Mouse (Mus musculus): Measurements from ENCODE around the gene Msh2.
"Not testable (repeated sequence)": the region's sequence is repeated elsewhere in the genome, so short reads cannot be mapped to it uniquely, and the experiment has no call there.

Msh2 gene

GRCm38 (mm10) chr17:87671890-87672660, at the start of gene Msh2:
Gene Msh2 (plus strand): TSS chr17:87672330.
- peak; percentile 95 to 98 for DNase-seq (ENCODE audit: low spot score in 2 of 2)

- DNase-seq (ENCODE audit: low spot score in 2 of 2) = no peak
Observed at GRCm38 (mm10) chr17:87625510-87626086, 46.5 kb upstream of the Msh2 start.

- DNase-seq (ENCODE audit: low spot score in 2 of 2) = no peak
Observed at GRCm38 (mm10) chr17:87628144-87628543, 44.0 kb upstream of the Msh2 start.

- DNase-seq (ENCODE audit: low spot score in 2 of 2) = no peak
Observed at GRCm38 (mm10) chr17:87628706-87629105, 43.4 kb upstream of the Msh2 start.

DNA sequence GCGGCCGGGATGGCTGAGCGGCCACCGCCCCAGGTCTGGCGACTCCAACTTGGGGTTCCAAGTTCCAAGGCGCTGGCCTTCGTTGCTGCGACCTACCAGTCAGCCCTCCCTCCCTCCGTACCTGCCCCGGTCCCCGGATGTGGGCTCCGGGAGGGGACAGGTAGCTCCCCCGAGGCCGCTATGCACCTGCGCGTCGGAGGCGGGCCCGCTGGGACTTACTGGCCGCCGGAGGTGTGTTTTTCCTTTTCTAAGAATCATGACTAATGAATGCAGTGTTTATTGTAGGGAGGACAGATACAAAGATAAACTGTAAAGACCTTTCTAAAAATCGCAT, 35.1 kb upstream of the Msh2 start:
- DNase-seq (ENCODE audit: low spot score in 2 of 2) = no peak

DNA sequence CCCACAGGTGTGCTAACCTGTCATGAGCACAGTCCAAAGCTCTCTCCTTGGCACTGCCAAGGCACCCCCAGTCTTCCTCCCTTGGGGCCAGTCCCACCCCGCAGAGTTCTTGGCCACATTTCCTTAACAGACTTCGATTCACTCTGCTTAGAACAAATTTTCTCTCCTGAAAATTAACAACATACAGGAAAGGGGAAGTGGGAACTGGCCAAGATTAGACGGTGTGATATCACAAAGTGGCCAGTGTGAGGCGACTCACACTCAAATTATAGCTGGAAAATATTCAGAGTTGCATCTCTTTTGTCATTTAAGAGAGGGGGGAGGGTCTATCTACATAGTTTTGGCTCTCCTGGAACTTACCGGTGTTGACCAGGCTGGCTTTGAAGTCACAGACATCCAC, 32.9 kb upstream of the Msh2 start:
- no peak for DNase-seq (ENCODE audit: low spot score in 2 of 2)

GRCm38 (mm10) chr17:87640272-87640671, 31.9 kb upstream of the Msh2 start:
- DNase-seq (ENCODE audit: low spot score in 2 of 2) = no peak

DNA sequence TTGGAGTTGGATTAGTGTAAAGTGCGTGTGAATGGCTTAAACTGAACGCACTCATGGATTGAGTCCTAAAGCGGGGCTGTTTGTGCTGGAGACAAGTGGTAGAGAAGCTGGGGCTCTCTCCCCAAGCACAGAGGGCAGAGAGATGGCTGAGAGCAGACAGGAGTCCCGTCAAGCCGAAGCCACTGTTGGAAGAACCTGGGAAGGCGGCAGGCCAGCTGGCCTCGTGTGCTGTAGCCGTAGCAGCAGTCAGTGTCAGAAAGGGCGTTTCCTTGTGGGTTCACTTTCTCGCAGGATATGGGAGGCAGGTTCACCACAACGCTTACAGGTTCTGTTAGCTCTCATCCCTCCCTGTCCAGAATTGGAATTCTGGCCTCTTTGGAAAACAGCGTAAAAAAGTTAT, 31.1 kb upstream of the Msh2 start:
- DNase-seq (ENCODE audit: low spot score in 2 of 2) = no peak

DNA sequence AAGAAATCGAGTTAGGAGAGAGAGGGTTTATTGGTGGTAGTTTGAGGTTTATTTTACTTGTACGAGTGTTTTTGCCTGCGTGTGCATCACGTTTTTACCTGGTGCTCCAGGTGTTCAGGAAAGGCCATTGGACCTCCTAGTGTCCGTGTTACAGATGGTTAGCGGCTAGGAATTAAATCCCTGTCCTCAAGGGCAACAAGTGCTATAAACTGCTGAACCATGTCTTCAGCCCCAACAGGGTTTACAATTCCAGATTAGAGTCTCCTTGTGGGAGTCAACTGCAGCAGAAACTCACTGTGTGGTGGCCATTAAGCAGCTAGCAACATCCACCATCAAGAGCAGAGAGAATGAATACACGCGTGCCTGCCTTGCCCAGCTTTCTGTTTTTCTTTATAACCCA, 29.4 kb upstream of the Msh2 start:
- no peak for DNase-seq (ENCODE audit: low spot score in 2 of 2)

GRCm38 (mm10) chr17:87655616-87656015, 16.5 kb upstream of the Msh2 start:
- DNase-seq (ENCODE audit: low spot score in 2 of 2) = not testable (repeated sequence)

DNA sequence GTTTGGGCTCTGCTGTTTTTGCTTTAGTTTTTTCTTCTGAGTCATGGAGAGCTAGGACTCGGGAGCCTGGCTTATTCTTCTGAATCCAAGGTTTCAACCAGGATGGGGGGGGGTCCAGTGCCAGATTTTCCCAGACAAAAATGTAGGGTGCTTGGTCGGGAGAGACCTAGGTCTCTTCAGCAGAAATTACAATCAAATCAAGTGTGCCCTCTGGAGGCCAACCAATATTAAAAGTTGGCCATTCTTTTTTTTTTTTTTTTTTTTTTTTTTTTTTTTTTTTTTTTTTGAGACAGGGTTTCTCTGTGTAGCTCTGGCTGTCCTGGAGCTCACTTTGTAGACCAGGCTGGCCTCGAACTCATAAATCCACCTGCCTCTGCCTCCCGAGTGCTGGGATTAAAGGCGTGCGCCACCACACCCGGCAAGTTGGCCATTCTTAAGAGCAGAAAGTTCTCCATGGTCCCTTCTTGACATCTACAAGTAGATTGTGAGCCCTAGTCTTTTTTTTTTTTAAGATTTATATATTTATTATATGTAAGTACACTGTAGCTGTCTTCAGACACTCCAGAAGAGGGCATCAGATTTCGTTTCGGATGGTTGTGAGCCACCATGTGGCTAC, 10.1 kb upstream of the Msh2 start:
- not testable (repeated sequence) for DNase-seq (ENCODE audit: low spot score in 2 of 2)

DNA sequence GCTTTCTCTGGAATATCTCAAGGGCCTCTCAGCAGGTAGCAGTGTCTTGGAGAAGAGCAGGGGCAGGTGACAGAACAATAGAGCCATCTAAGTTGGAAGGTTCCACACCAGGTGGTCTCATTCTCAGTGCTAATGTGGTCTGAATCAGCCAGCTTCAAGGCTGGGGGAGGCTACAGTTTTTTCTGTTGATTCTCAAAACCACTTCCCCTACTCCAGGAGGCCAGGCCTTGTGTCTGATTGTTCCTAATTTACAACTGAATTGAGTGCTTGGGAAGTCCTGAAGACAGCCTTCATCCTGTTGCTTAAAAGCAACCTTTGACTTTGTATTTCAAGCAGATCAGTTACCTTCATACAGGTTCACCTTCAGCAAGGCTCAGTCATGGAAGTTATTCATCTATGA, 7.9 kb upstream of the Msh2 start:
- no peak for DNase-seq (ENCODE audit: low spot score in 2 of 2)

DNA sequence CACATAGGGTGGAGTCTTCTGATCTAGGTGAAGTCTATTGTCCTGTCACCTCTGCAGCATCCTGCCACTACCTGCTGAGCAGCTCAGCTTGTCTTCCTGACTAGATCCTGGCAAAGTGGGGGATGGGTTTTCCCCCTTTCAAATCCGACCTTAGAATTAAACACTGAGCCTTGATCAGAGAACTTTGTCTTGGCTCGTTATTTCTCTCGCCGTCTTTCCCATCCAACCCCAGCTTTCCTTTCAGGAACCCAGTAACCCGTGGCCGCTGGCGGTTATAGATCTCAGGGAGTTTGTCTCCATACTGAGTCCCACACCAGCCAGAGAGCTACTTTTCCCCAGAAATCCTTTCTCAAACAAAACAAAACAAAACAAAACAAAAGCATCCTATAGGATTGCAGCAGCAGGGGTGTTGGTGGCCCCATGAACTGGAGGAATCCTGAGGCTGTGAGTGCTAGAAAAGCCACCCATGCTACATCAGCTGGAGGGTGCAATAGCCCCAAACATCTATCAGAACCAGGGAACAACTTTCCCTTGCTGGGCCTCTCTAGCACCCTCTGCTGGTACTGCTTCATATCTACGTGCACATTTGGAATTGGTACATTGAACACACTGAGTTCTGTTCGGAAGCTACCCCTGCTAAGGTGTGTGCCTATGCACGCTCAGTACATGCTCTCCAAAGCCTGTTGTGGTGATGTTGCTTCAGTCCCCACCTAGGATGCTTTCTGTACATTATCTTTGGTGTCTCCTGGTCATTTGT, 6.9 kb upstream of the Msh2 start:
- peak in 1 of 2 experiments; percentile 44 for DNase-seq (ENCODE audit: low spot score in 2 of 2)

- no peak for DNase-seq (ENCODE audit: low spot score in 2 of 2)
Observed at GRCm38 (mm10) chr17:87672677-87673286, 652 bp downstream of the Msh2 start.

DNA sequence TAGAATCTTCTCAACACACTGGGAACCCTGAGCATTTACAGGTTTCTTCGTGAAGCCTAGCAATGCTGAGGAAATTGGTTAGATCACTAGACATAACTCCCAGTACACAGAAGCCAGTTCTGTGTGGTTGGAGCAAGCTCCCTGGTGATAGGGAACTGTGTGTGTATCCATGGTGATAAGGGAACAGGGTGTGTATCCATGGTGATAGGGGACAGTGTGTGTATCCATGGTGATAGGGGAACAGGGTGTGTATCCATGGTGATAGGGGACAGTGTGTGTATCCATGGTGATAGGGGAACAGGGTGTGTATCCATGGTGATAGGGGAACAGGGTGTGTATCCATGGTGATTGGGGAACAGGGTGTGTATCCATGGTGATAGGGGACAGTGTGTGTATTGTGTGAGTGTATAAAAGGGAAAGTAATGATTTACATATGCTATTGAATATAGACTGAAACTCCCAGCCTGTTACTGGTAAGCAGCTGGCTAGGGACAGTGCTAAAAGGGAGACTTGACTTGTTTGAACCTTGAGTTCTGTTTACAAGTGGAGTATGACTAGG, 4.9 kb downstream of the Msh2 start:
- DNase-seq (ENCODE audit: low spot score in 2 of 2) = not testable (repeated sequence)

DNA sequence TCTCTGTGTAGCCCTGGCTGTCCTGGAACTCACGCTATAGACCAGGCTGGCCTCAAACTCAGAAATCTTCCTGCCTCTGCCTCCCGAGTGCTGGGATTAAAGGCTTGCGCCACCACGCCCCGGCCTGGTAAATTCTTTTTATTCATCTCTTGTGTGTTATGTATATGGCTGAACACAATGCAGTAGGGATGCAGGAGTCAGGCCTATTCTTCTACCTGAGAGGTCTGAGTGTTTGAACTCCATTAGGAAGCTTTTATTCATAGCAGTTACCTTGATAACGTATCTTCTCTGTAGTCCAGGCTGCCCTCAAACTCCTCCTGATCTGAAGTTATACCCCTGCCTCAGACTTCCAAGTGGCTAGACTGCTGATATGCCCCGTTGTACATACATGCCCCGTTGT, 5.5 kb downstream of the Msh2 start:
- no peak for DNase-seq (ENCODE audit: low spot score in 2 of 2)

- DNase-seq (ENCODE audit: low spot score in 2 of 2) = no peak
Observed at GRCm38 (mm10) chr17:87689217-87689616, 17.1 kb downstream of the Msh2 start.

GRCm38 (mm10) chr17:87691958-87692357, 19.8 kb downstream of the Msh2 start:
- DNase-seq (ENCODE audit: low spot score in 2 of 2) = peak; percentile 32 to 60

DNA sequence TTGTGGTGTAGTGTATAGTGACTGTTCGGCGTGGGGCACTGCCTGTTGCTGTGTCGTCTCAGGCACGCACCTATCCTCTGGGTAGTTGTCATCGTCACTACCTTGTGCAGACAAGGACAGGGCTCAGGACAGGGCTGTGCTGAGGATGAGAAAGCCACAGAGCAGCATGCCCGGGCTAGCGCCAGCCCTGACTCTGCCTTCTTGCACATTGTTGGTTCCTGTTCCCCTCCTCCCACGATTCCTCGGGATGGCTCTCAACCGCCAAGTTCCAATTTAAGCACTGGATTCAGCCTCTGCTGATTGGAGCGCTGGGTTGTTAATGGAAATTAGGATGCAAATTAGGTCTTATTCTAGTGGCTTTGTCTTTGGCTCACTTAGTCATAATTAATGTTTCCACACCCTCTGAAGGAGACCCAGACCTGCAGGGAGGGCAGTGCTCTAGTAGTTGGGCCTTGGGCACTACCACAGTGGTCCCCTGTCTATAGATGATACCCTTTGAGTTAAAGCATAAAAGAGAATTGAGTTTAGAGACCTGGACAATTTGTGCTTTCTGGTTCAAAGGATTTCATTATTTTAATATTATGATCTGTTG, 23.8 kb downstream of the Msh2 start:
- DNase-seq (ENCODE audit: low spot score in 2 of 2) = no peak

DNA sequence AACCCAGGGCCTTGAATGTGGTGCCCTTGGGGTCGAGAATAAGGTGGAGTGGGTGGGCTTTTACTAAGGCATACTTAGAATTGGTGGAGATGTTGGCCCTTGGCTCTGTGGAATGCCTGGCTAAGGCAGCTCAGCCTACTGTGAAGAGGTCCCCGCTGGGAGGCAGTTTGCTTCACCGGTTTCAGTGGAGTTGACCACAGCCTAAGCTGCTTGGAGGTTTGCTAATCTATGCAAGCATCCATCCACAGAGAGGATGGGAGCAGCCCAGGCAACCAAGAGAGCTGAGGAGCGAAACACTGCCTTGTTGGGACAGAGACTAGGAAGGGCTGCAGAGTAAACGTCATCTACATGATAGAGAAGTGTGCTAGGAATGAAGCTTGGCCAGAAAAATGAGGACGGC, 24.7 kb downstream of the Msh2 start:
- DNase-seq (ENCODE audit: low spot score in 2 of 2) = no peak

- DNase-seq (ENCODE audit: low spot score in 2 of 2) = no peak
Observed at GRCm38 (mm10) chr17:87698996-87699765, 27.1 kb downstream of the Msh2 start.

Data from frontal cortex, postnatal 14 days (tissue).